Mouse (Mus musculus): Measurements from ENCODE around the gene Arglu1. TPM values are rescaled to one million over a fixed set of nuclear protein-coding genes. Genes with fewer than 3 reads are reported as not detected.

Gene Arglu1
- total RNA-seq, 2 experiments from 2014 or later = 79.2 to 120 TPM

DNA sequence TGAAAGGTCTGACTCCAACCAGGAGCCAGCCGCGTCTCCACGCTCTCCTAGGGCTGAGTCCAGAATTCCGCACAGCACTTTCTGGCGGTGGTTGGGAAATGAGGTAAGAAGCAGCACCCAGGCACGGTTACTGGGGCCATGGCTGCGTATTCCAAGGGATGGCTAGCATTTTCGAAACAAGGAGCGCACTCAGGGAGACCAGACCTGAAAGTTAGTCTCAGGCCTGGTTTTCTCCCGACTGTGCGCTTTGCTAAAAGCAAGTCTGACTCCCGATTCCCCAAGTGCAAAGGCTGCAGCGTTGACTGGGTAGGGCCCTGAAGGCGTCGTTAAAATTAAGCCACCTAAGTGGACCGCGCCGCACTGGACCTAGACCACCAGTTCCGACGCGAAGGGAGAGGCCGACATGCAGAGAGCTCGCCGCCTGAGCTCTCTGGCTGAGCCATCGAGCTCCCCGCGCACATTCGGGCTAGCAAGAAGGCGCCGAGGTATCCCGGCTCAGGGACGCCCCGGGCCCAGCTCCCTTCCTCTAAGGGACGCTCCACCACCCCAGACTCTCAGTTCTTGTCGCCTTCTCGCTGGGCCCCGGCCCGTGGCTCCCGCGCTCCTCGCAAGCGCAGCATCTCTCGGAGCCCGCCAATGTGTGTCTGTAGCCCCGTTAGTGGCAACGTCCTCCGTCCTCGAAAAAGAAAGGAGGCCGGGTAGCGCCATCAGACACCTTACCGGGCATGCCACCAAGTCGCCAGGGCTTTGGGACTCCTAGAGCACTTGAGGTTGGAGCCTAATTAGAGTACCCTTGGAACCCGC, 30.6 kb downstream of the Arglu1 start:
- peak; percentile 32 to 55 for DNase-seq (ENCODE audit: extremely low spot score in 1 of 2, low spot score in 1 of 2)

DNA sequence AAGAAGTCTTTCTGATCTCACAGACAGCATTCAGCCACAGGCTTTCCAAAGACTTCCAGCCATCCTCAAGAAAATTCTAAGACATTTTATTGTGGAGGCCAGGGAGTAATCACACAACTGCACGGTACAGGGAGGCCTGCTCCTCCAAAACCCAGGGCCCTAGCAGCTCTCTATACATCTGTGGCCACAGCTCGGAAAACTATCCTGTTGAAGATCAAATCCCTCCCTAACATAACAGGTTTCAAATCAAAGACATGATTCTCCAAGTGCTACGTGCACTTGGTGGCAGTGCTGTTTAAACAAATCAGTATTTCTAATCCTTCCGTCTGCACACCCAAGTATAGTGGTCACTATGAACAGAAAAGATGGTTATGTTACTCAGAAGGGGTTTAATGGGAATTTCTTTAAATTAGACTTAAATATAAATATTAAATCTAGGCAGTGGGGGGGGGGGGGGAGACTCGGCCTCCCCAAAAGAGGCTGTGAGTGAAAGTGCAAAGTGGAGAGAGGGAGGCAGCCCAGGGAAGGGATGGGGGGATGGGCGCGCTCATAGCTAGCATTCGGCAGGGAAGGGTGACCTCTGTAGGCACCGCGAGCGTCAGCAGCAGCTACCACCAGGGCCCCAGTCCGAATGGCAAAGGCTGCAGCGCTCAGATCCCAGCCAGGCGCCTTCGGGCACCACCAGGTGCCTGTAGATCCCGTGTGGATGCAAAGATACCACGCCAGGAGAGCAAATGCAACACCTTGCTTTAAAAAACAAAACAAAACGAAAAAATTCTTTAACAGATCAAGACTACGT, 31.7 kb downstream of the Arglu1 start:
- DNase-seq (ENCODE audit: extremely low spot score in 1 of 2, low spot score in 1 of 2) = peak; percentile 69 to 87

DNA sequence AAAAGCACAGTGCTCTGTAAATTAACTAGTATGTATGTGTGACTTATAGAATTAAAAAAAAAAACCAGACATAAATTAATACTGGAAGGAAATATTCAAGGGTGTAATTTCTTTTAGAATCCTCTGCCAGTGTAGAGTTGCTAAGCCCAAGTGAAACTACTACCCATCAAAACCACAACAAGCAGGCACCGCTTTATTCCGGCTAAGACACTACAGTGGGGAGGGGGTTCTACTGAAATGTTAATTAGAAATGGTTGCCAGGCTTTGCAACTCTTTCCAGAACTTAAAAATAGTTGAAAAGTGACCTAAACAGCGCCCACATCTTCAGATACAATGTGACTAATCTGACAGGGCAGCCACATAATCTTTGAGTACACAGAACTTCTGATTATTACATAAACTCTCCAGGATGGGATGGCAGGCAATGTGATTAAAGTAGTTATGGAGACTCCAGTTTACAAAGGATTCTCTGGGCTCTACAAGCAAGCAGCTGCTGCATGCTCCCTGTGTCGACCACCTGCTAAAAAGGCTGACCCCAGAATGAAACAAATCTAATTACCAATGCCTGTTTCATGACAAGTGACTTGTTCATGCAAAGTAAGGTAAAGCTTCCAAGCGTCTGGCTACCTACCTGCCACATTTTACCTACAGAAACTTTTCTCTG, 32.5 kb downstream of the Arglu1 start:
- DNase-seq (ENCODE audit: extremely low spot score in 1 of 2, low spot score in 1 of 2) = no peak

DNA sequence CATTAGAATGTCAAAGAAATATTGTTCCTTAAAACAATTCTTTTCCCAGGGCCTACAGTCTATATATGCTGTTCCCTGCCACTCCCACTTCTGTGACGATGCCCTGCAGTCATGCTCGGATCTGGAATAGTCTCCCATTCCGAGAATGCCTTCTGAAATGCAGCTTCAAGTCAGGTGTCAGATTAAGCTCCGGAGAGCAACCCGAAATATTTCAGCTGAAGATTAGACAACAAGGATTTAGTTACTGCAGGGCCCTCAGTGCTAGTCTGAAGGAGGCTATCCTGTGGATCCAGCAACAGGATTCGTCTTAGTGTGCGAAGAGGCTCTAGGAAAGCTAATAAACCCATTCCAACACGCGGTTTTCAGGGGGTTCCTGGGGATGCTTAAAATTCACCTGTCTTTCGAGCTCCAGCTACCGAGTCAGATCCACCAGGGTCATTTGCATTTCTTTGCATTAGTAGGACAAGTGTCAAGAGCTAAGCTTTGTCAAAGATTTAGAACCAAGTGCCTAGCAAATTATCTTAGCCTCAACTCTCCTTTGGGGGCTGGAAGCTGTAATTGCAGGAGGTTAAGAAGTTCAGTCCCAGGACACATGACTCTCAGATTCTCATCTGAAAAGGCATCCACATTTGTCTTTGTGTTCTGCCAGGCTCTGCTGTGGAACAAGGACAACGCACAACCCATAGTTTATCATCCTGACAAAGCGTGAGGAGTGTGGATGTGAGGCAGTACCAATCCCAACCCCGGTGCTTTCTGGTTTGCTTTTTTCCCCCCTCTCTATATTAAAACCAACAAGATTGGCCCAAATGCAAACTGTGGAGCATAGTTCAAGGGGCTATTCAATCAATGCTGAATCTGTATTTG, 33.5 kb downstream of the Arglu1 start:
- no peak for DNase-seq (ENCODE audit: extremely low spot score in 1 of 2, low spot score in 1 of 2)

DNA sequence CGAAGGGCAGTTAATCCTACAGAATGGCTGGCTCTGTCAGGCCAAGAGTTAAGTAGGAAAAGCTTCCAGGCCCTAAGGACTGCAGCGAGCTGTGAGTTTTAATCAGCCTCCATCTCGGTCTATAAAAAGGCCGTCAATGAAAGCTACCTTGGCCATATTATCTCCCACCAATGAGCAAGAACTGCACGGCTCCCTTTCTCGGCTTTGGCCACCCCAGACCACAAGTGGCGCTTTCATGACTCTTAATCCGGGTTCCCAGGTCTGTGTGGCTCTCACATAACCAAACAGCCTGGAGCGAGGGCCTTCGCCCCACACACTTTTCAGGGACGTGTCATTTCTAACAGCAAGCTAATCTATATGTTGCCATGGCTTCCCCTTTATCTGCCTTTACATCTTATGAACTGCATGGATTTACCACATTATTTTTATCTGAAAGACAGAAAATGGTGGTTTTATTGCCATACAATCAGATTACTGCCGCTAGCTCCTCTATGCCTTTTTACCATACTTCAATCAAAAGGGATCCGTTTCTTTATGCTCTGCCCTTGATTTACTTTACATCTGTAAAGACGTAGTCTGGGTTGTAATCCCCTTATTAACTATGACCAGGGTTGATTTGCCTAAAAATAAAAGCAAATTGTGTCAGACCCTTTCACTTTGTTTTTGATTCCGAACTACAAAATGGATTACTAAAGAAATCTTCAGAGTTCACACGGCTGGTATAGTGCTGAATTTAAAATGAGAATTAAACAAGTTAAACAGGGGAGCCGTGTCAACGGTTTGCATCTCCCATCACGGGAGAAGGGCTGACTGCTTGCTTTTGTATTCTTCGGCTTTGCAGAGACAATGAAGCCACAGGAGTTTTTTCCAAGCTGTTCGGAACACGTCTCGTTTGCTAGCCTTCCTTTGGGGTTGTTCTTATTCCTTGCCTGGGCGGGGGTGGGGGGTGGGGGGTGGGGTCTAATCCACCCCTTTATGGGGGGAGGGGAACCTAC, 34.7 kb downstream of the Arglu1 start:
- DNase-seq (ENCODE audit: extremely low spot score in 1 of 2, low spot score in 1 of 2) = no peak

DNA sequence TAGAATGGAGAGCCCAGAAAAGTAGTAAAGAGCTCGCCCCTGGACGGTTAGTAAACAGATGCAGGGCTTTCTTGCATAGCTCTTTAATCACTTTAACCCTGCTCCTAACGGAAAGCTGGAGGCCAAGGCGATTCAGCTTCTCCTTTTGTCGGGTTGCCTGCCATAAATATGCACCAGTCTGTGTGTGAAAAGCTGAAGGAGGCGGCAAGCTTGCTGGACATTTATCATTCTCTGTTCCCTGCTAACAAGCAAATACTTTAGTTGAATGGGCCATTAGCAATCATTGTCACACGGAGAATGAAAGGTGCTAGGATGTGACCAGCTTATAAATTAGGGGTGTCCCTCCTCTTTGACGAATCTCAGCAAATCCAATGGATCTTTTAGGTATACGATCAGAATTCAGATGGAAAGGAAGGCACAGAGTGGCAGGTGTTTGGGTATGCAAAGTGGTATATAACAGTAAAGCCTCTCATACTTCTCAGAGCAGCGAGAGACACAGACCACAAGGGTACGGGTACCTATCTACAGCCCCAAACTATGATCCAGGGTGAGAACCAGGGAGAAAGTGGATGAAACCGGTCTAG, 36.3 kb downstream of the Arglu1 start:
- DNase-seq (ENCODE audit: extremely low spot score in 1 of 2, low spot score in 1 of 2) = no peak

DNA sequence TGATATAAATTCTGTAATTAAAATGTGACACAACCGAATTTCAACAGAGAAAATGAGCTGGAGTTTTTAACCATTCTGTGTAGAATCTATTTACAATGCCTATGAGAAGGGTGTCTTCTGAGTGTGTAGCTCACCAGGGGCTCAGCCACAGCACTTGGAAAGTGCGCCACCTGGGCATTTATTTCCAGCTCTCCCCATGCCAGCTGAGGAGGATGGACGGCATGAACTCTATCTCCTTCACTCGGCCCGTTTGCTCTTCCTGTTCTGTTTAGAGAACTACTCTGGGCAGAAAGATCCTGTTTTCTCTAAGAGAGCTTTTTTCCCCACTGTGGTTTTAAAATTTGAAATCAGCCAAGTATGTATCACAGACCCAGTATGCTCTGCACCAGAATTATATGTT, 37.0 kb downstream of the Arglu1 start:
- no peak for DNase-seq (ENCODE audit: extremely low spot score in 1 of 2, low spot score in 1 of 2)

DNA sequence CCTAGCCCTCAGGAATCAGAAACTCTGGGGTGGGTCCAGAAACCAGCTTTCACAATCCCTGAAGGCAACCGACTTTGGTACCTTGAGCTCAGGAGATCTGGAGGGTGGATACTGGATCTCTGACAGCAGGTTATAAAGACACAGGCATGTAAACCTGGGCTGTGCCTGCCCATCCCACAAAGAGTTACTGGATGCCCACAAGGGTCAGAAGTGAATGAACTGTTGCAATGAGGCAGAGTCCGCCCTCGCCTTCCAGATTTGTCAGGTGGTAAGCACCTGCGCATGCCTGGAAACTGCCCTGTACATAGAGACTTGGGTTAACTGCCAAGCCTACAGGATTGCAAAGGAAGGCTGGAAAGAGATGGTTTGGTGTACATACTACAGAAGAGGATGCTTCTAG, 37.9 kb downstream of the Arglu1 start:
- DNase-seq (ENCODE audit: extremely low spot score in 1 of 2, low spot score in 1 of 2) = no peak

DNA sequence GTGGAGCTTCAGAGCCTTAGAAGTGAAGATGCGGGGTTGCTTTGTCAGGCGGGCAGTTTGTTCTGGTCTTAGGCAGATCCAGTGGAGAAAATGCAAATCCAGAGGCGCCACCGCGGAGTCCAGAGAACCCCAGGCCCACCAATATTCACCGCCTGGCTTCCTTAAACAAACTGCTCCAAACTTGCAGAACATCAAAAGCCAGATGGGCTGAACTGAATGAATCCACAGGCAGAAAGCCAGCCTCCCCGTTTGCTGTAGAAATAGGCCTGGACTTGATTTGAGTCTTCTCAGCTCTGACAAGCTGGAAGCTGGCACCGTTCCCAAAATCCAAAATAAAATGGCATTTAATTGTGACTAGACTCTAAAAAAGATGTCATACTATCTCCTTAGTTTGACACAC, 40.4 kb downstream of the Arglu1 start:
- DNase-seq (ENCODE audit: extremely low spot score in 1 of 2, low spot score in 1 of 2) = peak; percentile 52 to 61

DNA sequence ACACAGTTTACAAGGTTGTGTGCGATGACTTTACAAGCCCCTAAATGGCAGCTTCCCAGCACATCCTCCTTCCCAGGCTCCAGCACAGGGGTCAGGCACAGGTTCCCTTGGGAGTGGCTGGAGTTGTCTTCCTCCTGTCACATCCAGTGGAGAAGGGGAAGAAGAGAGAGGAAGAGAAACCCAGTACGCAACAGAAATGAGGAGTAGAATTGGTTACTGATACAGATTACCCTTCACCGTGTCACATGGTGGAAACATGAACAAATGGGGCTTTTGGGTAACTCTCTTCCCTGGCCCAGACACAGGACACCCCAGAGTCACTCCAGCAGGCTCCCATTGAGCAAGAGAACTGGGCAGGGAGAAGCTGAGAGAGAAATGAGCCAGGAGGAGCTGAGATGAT, 40.8 kb downstream of the Arglu1 start:
- DNase-seq (ENCODE audit: extremely low spot score in 1 of 2, low spot score in 1 of 2) = no peak

DNA sequence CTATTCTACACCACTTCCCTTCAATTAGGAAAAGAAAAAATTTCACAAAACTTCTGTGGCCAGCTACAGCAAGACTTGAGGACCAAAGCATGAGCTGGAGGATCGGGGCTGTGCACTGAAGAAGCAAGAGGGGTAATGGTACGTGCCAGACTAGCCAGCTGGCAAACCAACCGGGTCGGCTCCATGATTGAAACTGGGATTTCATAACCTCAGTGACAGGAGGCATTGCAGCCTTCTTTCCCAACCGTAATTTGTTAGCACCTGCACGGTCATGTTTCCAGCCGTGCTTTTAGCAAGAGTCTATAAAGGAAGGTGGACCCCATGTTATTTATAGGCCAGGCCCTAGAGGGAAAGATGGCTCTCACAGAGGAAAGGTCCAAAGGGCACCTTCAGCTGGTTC, 41.6 kb downstream of the Arglu1 start:
- DNase-seq (ENCODE audit: extremely low spot score in 1 of 2, low spot score in 1 of 2) = no peak

DNA sequence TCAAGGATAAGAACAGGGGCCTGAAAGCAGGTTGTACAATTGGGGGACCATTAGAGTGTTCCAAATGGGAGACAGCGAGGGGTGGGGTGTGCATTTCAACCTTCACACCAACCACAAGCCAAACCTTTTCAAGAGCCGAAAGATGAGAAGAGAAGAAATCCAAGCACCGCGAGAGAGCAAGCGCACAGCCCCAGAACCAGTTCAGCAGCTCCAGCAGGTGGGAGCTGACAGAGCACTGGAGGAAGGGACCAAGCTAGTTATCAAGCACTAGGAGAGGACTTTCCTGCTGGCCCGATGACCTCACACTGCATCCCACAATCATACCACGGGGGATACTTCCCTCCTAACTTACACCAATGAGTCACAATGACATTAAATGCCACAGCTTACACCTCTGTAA, 42.5 kb downstream of the Arglu1 start:
- no peak for DNase-seq (ENCODE audit: extremely low spot score in 1 of 2, low spot score in 1 of 2)

DNA sequence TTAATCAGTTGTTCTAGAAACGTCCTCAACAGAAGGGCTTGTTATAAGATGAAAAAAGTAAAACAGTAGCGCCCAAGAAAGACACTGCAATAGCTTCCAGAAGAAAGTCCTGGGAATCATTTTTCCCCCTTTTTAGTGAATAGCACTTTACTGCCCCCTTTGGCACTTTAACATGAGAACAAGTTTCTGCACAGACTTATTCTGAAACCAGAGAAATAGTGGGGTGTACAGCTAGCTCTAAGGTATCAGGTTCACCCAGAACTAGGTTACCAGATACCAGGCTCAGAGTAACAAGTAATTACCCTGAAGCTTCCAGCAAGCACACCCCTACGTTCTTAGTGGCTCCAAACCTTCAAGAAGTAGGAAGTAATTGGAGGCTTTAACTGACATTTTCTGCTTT, 43.0 kb downstream of the Arglu1 start:
- DNase-seq (ENCODE audit: extremely low spot score in 1 of 2, low spot score in 1 of 2) = no peak

DNA sequence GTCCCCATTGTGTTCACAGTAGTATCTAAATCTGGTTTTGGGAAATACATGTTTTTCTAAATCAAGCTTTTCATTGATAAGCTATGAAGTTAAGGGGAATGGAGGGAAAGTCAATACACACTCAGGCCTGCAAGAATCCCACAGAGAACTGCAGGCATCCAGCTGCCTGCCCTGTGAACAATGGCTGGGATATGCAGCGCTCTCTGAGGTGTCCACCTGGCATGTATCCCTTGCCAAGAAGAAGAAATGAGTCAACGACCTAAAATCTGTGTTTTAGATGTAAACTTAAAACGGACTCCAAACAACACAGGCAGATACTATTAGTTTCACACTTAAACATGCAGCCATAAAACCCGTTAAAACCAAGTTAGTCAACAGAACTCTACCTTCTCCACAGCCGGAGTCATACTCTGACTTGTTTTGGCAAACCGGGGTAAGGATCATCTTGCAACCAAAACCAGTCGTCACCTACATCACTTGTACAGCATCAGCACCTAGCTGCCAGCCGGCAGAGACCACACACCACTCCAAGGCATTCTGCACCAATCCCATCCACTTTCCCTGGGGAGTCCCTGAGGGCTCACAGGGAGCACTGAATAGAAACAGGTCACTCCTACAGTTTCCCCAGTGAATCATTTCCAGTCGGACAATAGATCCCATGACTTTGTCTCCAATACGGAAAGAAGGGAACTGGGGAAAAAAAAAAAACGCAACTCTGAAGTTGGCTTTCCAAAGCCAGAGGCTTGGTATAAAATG, 46.0 kb downstream of the Arglu1 start:
- no peak for DNase-seq (ENCODE audit: extremely low spot score in 1 of 2, low spot score in 1 of 2)

DNA sequence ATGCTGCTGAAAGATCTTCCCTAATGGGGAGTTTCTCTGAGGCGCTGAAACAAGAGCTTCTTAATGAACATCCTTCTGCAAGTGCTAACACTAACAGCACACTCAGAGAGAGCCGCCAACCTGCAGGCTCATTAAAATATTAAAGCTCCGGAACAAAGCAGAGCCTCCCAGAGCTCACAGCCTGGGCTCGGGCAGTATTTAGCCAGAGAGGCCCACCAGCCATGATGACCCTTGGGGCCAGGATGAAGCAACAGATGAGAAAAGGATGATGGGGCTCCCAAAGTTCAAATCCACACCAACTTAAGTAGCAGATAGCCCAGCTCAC, 50.1 kb downstream of the Arglu1 start:
- DNase-seq (ENCODE audit: extremely low spot score in 1 of 2, low spot score in 1 of 2) = no peak

DNA sequence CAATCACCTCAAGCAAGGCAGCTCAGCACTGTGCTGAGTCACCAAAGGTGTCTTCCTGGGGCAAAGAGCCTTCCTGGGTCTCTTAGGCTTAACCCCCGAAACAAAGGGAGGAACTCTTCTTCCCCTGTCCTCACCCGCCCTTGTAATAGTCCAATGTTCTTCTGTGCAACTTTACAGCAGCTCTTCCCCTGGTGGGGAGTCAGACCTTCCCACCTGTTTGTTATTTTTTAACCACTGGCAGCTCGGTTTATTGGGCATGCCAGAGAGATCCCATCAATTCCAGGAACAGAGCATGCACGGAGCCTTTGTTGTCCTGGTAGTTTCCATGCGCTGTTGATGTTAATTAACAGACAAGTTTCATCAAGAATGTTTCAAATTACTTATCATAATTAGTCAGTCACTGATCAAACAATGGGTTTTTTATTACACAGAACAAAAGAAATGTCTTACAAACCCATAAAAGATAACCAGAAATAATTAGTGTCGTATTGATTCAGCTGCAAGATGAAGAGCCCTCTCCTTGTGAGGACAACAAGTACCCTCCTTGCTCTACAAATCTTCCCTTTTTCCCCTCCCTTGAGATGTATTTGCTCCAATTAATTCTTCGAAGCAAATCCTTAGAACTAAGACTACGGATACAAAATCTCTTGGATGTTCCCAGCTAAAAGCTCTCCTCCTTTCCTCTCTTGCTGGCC, 50.6 kb downstream of the Arglu1 start:
- DNase-seq (ENCODE audit: extremely low spot score in 1 of 2, low spot score in 1 of 2) = no peak

DNA sequence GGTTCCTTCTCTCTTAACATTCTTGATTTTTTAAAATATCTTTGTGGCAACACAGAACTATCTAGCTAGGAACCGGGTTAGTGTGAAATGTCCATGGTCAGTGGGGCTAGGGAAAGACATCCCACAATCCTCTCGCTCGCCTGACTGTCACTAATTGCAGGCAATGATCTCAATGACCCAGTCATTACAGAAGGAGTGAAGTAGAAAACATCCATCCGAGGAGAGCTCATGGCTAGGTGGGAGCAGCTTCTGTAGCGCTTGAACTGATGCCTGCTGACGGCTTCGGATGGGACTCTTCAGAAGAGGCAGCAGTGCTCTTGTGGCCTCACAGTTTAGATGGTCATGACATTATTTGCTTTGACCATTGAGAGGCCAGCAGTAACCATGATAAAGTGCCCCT, 58.9 kb downstream of the Arglu1 start:
- no peak for DNase-seq (ENCODE audit: extremely low spot score in 1 of 2, low spot score in 1 of 2)

DNA sequence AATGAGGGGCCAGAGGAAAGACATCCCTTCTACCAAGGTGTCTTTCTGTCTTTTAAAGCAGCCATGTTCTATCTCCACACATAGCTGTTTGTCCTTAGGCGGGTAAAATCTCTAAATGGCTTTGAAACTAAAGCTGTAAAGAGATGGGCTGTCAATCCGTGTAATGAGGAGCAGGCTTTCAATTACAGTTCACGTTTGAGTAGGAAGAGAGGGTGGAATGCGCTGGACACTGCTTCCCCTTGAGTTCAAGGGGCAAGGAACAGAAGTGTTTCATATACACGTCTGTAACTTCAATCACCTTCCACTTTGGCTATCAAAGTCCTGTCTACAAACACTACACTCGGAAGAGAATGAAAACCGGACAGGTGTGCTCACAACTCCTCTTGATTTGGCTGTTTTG, 66.3 kb downstream of the Arglu1 start:
- DNase-seq (ENCODE audit: extremely low spot score in 1 of 2, low spot score in 1 of 2) = no peak
